Mouse (Mus musculus): ENCODE results near the gene Hic1. TPM values are rescaled to one million over a fixed set of nuclear protein-coding genes. Genes with fewer than 3 reads are reported as not detected.
A peak's percentile ranks its signal among the peaks of the same experiment; 100 is the strongest.

The Hic1 gene
- polyA plus RNA-seq, 1 experiment from 2014 or later, result 0.34 TPM

DNA sequence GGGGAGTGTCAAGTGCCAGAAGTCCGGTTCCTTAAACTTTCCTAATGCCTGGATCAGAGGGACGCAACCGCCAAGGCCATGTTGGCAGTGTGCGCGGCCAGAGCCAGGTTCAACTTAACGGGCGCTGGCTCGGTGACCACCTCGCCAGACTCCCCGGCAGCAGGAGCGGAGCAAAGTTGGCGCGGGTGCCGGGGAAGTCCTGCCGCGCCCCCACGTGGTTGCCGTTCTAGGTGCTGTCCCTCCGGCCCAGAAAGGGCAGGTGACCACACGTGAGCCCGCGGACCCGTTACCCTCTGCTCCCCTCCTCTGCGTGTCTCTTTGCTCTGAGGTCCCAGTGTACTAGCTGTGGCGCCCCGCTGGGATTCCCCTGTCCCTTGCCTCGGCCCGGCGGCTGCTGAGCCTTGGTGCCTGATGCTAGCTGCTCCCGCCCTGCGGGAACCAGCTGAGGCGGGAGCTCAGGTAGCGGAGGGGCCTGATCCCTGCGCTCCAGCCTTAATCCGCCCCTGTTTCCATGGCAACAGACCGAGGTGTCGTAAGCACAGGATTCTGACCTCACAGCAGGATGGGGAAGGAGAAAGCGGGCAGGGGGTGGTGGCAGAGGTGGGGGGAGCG lies 25.6 kb upstream of the Hic1 start:
- H3K27ac ChIP-seq (ENCODE audit: low read depth, low read length), result no peak overlapping the region
- H3K4me1 ChIP-seq (ENCODE audit: control insufficient read depth, insufficient read depth, low read length), result peaks cover 28% of the 10 kb centered on the region
- WGBS, result 0% methylated on average over 38 of the region's 39 CpGs

DNA sequence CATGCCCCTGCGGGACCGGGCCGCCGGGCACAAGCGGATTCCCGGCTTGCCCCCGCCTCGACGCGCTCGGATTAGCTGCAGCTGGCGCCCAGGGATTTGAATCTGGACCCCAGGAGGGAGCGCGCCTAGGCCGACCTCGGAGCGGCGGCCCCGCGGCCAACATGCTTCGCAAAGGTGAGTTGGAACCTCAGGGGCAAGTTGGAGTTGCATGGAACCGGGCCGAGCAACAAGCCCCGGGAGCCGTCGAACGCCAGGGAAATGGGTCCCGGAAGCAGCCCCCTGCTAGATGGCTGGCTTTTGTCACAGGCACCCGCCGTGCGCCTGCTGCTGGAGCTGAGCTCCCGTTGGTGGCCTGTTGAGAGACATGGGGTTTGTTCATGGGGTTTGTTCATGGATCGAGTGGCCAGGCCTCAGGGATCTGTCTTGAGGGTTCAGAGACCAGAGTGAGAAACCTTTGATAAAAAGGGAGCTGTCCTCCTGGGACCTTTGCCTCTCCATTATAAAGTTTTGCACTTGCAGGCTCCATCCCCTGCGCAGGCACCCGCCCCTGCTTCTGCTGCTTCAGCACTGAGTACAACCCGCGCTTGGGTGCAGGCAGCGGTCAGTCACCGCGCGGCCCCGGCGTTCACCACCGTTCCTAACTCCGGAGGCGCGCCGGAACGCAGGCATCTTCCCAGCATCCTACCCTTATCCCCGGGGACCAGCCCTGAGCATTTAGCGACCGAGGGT lies 25.0 kb upstream of the Hic1 start:
- Histone ChIP-seq H3K27me3 (ENCODE audit: control insufficient read depth, insufficient read depth, low read length) (peaks cover 51% of the 10 kb centered on the region), H3K9ac (ENCODE audit: low read length) (peak overlapping the region; percentile 51), H3K4me2 (peak overlapping the region; percentile 72), H3K4me3 (ENCODE audit: low read depth, low read length) (peak overlapping the region; percentile 48), H3K4me1 (ENCODE audit: control insufficient read depth, insufficient read depth, low read length) (peaks cover 34% of the 10 kb centered on the region), H3K9me3 (ENCODE audit: control insufficient read depth, low read length) (no peaks in the 10 kb centered on the region), H3K27ac (ENCODE audit: low read depth, low read length) (0 out of 2 replicates have a peak overlapping the region, but pooled peaks have one; percentile 30), H3K36me3 (ENCODE audit: control insufficient read depth, insufficient read depth, low read length) (no peaks in the 10 kb centered on the region)
- ATAC-seq (ENCODE audit: low FRiP score) (no peak), DNase-seq (ENCODE audit: low spot score, missing footprints) (peak; percentile 93)
- under 1% methylated on average over 52 of the region's 52 CpGs for WGBS

More for the DNA sequence above, 25.6 kb upstream of the Hic1 start:
- Histone ChIP-seq H3K4me2 (peak overlapping the region; percentile 72), H3K36me3 (ENCODE audit: control insufficient read depth, insufficient read depth, low read length) (no peaks in the 10 kb centered on the region), H3K4me3 (ENCODE audit: low read depth, low read length) (peak overlapping the region; percentile 48), H3K9ac (ENCODE audit: low read length) (peak overlapping the region; percentile 51; the same call in 1 of the 2 replicates), H3K27me3 (ENCODE audit: control insufficient read depth, insufficient read depth, low read length) (peaks cover 51% of the 10 kb centered on the region), H3K9me3 (ENCODE audit: control insufficient read depth, low read length) (no peaks in the 10 kb centered on the region)
- peak; percentile 28; the same call in 1 of the 2 replicates for ATAC-seq (ENCODE audit: low FRiP score)
- peak; percentile 96 for DNase-seq (ENCODE audit: low spot score, missing footprints)

DNA sequence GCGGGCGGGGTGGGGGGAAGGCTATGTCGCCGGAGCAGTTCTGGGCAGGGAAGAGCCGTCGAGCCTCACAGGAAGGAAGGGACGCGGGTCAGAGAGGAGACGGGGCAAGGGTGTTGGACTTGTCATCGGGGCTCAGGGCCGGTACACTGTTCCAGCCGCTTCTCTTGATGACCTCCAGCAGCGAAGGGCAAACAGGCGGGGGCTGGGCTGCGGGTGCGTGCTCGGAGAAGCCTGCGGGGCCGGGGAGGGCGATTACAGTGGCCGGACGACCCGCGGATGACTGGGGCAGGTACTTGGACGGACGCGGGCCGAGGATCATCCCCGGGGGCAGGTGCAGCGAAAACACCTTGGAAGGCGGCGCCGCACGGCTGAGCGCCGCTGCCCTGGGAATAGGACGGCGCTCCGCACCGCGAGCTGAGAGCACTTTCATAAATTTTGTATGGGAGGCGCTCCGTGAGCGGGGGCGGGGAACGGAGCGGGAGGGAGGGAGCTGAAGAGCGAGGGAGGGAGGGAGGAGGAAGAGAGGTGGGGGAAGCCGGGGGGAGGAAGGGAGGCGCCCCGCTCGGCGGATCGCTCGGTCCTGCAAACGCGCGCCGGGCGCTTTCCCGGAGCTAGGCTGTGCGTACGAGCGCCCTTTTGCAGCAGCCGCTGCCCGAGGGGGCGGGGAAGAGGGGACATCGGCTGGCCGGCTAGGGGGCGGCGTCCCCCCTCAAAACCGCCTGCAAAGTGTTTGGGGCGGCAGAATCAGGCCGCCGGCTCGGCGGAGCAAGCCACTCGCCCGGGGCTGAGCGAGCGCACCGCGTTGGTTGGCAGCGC lies 24.1 kb upstream of the Hic1 start, which contains the start of gene Rtn4rl1:
TSS of gene Rtn4rl1 (plus strand) at position 528 of the 816 bp plus-strand sequence.
- under 1% methylated on average over 77 of the region's 84 CpGs for WGBS
- ATAC-seq (ENCODE audit: low FRiP score), result peak; percentile 20; the same call in 1 of the 2 replicates

DNA sequence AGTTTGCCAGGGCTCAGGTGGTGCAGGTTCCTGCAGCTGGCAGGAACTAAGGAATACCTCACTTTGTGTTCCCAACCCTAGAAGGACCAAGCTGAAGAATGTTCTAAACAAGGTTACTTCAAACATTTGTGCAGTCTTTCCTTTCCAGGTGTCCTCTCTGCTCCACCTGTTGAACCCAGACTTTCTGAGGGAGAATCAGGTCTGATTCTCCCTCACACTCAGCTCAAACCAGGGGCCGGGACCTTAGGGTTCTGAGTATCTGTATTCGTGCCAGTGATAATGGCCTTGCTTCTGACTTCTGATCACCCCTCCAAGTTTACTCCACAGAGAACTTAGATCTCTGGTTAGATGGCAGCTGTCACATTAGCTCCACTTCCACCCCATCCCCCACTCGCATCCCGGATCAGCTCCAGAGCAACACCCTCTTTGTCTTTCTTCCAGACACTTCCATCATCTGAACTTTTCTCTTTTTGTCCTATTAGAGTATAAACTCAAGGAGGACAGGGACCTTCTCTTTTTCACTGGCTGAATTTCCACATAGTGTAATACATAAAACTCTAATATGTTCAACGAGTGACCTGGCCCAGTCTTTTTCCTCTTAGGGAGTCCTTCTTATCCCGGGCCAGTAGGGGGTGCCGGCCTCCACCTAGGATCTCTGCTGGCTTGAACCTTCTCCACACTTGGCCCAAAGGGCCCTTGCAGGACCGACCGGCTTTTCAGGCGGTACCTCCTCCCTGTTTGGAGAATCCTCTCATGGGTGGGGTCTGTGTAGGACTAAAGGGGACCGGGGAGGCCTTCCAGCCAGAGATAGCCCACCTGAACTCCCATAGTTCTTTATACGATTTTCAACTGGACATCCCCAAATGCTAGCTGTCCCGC lies 23.3 kb upstream of the Hic1 start:
- H3K4me1 ChIP-seq (ENCODE audit: control insufficient read depth, insufficient read depth, low read length), result peaks cover 36% of the 10 kb centered on the region
- ATAC-seq (ENCODE audit: low FRiP score) (peak; percentile 49), DNase-seq (ENCODE audit: low spot score, missing footprints) (peak; percentile 94)
- H3K9ac ChIP-seq (ENCODE audit: low read length), result no peak overlapping the region
- H3K36me3 ChIP-seq (ENCODE audit: control insufficient read depth, insufficient read depth, low read length), result no peaks in the 10 kb centered on the region
- H3K9me3 ChIP-seq (ENCODE audit: control insufficient read depth, low read length), result no peaks in the 10 kb centered on the region
- H3K27ac ChIP-seq (ENCODE audit: low read depth, low read length), result no peak overlapping the region
- peak overlapping the region; percentile 72 for H3K4me2 ChIP-seq
- peak overlapping the region; percentile 48 for H3K4me3 ChIP-seq (ENCODE audit: low read depth, low read length)
- peaks cover 51% of the 10 kb centered on the region for H3K27me3 ChIP-seq (ENCODE audit: control insufficient read depth, insufficient read depth, low read length)
- 24% methylated on average over 13 of the region's 13 CpGs for WGBS

More for the DNA sequence above, 24.1 kb upstream of the Hic1 start, which contains the start of gene Rtn4rl1:
- no peaks in the 10 kb centered on the region for H3K36me3 ChIP-seq (ENCODE audit: control insufficient read depth, insufficient read depth, low read length)
- H3K4me1 ChIP-seq (ENCODE audit: control insufficient read depth, insufficient read depth, low read length), result peaks cover 36% of the 10 kb centered on the region
- H3K4me2 ChIP-seq, result peak within 1 kb of the TSS; percentile 72
- H3K9ac ChIP-seq (ENCODE audit: low read length), result peak within 1 kb of the TSS; percentile 51
- peaks cover 51% of the 10 kb centered on the region for H3K27me3 ChIP-seq (ENCODE audit: control insufficient read depth, insufficient read depth, low read length)
- DNase-seq (ENCODE audit: low spot score, missing footprints), result peak; percentile 95
- H3K9me3 ChIP-seq (ENCODE audit: control insufficient read depth, low read length), result no peaks in the 10 kb centered on the region
- peak within 1 kb of the TSS; percentile 48 for H3K4me3 ChIP-seq (ENCODE audit: low read depth, low read length)
- H3K27ac ChIP-seq (ENCODE audit: low read depth, low read length), result 0 out of 2 replicates have a peak within 1 kb of the TSS, but pooled peaks have one; percentile 30

DNA sequence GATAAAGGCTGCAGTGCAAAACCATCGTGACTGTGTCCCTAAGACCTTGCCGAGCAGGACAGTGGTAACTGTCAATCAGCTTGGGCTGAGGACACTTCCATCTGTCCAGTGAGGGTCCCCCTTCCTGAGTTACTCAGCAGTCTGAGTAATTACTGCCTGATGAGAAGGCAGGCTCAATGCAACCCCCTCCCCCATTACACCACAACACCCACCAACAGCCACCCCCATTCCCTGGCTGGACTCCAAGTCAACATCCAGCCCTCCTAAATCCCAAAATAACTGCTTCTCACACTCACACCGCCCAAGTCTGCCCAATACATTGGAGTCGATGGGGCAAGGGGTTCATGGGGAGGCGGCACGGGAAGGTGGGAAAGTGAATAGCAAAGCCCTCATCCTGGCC lies 22.5 kb upstream of the Hic1 start:
- DNase-seq (ENCODE audit: low spot score, missing footprints) (peak; percentile 80), ATAC-seq (ENCODE audit: low FRiP score) (no peak)
- H3K36me3 ChIP-seq (ENCODE audit: control insufficient read depth, insufficient read depth, low read length), result no peaks in the 10 kb centered on the region
- H3K27ac ChIP-seq (ENCODE audit: low read depth, low read length), result no peak overlapping the region
- WGBS, result 70% methylated on average over 6 of the region's 6 CpGs
- H3K4me1 ChIP-seq (ENCODE audit: control insufficient read depth, insufficient read depth, low read length), result peaks cover 33% of the 10 kb centered on the region
- no peak overlapping the region for H3K4me3 ChIP-seq (ENCODE audit: low read depth, low read length)
- no peaks in the 10 kb centered on the region for H3K9me3 ChIP-seq (ENCODE audit: control insufficient read depth, low read length)
- no peak overlapping the region for H3K4me2 ChIP-seq
- H3K27me3 ChIP-seq (ENCODE audit: control insufficient read depth, insufficient read depth, low read length), result peaks cover 51% of the 10 kb centered on the region
- no peak overlapping the region for H3K9ac ChIP-seq (ENCODE audit: low read length)

DNA sequence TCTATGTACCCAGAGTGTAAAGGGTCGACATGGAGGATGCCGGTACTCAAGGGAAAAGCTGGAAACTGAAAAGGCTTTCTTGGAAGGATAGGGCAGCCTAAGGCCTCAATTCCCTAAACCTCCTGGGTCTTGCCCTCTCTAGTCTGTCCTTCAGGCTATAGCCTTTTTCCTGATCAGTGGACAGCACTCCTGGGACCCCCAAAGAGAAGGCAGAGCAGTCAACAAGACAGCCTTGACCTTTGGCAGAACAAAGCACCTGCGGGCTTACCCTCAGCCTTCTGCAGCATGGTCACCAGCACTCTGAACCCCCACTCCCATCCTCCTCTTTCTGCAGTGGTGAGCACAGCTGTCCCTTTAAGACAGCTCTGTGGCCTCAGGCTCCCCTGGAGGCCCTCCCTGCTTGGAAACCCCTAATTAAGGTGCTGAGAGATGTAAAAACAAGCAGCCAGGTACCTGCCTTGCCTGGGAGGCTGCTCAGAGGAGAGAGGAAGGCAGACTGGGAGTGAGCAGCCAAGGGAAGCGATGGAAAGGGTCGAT lies 21.7 kb upstream of the Hic1 start, which contains the start of gene Dph1:
TSS of gene Dph1 (minus strand) at position 337 of the 537 bp plus-strand sequence.
- peak within 1 kb of the TSS; percentile 76 for H3K4me2 ChIP-seq
- no peak within 1 kb of the TSS for H3K27ac ChIP-seq (ENCODE audit: low read depth, low read length)
- DNase-seq (ENCODE audit: low spot score, missing footprints), result no peak
- 0 out of 2 replicates have a peak, but pooled peaks have one; percentile 1 for ATAC-seq (ENCODE audit: low FRiP score)
- peak within 1 kb of the TSS; percentile 79 for H3K4me3 ChIP-seq (ENCODE audit: low read depth, low read length)
- H3K9ac ChIP-seq (ENCODE audit: low read length), result peak within 1 kb of the TSS; percentile 68
- H3K27me3 ChIP-seq (ENCODE audit: control insufficient read depth, insufficient read depth, low read length), result peaks cover 42% of the 10 kb centered on the region
- 48% methylated on average over 5 of the region's 5 CpGs for WGBS
- peaks cover 33% of the 10 kb centered on the region for H3K4me1 ChIP-seq (ENCODE audit: control insufficient read depth, insufficient read depth, low read length)
- no peaks in the 10 kb centered on the region for H3K9me3 ChIP-seq (ENCODE audit: control insufficient read depth, low read length)
- no peaks in the 10 kb centered on the region for H3K36me3 ChIP-seq (ENCODE audit: control insufficient read depth, insufficient read depth, low read length)

DNA sequence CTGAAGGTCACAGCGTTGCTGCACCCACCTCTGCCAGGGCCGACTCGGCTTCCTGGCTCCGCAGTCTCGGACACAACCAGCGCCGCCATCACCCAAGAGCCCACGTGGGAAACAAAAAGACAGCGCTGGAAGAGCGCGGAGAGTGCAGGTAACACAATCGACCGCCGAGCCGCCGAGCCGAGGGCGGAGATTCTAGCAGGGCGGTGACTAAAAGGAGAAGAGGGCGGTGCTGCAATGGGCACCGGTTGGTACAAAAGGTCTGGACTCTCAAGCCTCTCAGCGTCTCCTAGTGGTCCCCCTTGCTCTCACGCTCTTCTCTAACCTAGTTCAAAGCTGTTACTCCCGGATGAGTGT lies 21.0 kb upstream of the Hic1 start:
- H3K9me3 ChIP-seq (ENCODE audit: control insufficient read depth, low read length), result no peaks in the 10 kb centered on the region
- DNase-seq (ENCODE audit: low spot score, missing footprints), result peak; percentile 97
- peaks cover 36% of the 10 kb centered on the region for H3K27me3 ChIP-seq (ENCODE audit: control insufficient read depth, insufficient read depth, low read length)
- H3K4me2 ChIP-seq, result peak overlapping the region; percentile 76
- ATAC-seq (ENCODE audit: low FRiP score), result peak; percentile 78
- no peak overlapping the region for H3K27ac ChIP-seq (ENCODE audit: low read depth, low read length)
- H3K9ac ChIP-seq (ENCODE audit: low read length), result peak overlapping the region; percentile 68
- peaks cover 32% of the 10 kb centered on the region for H3K4me1 ChIP-seq (ENCODE audit: control insufficient read depth, insufficient read depth, low read length)
- H3K36me3 ChIP-seq (ENCODE audit: control insufficient read depth, insufficient read depth, low read length), result no peaks in the 10 kb centered on the region
- peak overlapping the region; percentile 79 for H3K4me3 ChIP-seq (ENCODE audit: low read depth, low read length)
- under 1% methylated on average over 24 of the region's 24 CpGs for WGBS
